Mouse (Mus musculus) yolk sac, embryonic 10.5 days (tissue): ENCODE measurements around the gene Timm8a2.

Experiments used
- DNase-seq: peaks from one replicate; pipeline ENCODE4 v3.0.0-alpha.2; 2017; ENCODE audit warnings: low spot score

Timm8a2 gene

GRCm38 (mm10) chr14:122034451-122034850 lies at the start of gene Timm8a2:
Gene Timm8a2 (plus strand): TSS chr14:122034674.
- DNase-seq, result no peak

- no peak for DNase-seq
These were observed 49.0 kb upstream of the Timm8a2 start for GRCm38 (mm10) chr14:121985477-121985876.

GRCm38 (mm10) chr14:121986028-121986427 lies 48.4 kb upstream of the Timm8a2 start:
- no peak for DNase-seq

GRCm38 (mm10) chr14:121987287-121987686 lies 47.2 kb upstream of the Timm8a2 start:
- DNase-seq, result no peak

DNA sequence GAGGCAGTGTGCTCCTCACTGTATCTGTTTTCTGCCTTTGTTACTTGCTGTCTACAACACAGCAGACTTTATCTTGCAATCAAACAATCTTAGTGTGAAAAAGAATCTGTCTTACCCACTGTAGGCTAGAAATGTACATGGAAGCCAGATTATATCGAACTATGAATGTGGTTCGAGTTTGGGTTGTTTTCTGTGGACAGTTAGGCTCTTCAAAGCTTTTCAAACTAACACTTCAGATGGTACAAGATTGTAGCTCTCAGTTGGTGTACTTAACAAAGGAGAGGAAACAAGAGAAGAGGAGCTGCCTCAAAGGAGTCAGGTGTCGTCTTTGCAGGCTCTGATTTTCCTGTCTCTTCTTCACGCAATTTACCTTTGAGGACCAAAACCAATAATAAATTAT lies 46.8 kb upstream of the Timm8a2 start:
- no peak for DNase-seq

DNA sequence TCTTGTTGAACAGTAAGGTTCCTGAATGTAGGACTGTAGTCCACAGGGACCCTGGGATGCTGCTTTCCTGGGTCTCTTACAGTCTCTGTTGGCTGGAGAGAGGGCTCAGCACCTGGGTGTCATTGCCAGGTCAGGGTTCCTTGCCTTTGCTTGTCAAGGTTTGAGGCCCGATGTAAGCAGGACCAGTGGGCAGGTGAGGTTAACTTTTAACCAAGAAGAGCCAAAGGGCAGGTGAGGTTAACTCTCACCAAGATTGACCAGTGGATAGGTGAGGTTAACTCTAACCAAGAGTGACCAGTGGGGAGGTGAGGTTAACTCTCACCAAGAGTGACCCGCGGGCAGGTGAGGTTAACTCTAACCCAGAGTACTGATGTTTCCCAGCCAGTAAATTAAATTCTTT lies 45.1 kb upstream of the Timm8a2 start:
- DNase-seq, result peak; percentile 45

DNA sequence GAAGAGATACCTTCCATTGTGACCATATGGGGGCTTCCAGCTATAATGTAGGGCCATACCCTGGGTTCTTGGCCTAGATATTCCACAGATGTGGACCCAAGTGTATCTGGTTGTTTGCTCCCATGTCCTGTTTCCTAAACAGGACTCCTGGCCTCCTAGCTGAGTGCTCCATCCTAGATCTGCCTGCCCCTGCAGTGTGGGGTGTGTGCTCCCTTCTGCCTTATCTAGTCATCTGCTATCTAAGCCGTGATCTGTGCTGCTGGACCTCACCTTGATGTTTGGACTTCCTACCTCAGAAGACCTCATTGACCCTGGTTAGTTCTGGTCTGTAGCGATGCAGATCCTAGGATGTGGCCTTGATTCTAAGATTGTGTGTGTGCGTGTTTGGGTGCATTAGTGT lies 44.6 kb upstream of the Timm8a2 start:
- no peak for DNase-seq

DNA sequence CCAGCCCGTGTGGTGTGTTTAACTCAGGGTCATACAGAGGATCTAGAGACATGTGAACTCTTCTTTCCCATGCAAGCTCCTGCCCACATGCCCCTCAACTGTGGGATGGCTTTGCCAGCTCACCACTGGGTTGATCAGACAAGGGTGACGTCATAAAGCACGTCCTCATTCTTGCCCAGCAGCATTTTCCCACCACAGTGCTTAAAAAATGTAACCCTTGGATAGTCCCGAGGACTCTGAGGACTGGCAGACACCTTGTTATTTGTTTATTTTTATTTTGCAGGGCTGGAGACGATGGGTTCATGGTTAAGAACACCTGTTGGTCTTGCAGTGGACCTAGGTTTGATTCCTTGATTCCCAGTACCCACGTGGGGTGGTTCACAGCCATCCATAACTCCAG lies 43.6 kb upstream of the Timm8a2 start:
- DNase-seq, result no peak

DNA sequence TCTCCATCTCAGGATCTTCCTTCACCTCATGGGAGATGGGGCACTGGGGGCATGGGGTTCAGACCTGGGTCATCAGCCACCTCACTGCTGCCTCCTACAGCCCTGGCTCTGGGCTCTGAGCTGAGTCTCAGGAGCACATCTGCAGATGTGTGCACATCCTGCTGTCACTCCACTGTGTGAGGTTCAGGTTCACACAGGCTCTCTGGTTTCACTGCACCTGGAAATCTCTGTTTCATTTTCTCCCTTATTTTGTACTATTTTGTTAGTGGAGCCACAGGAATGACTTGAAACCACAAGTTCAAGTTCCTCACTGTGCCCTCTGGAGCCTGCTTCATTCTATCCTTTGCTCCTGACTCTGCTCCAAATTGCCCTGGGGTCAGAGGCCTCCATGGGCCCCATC lies 42.6 kb upstream of the Timm8a2 start:
- DNase-seq, result no peak

- no peak for DNase-seq
These were observed 41.8 kb upstream of the Timm8a2 start for GRCm38 (mm10) chr14:121992395-121993280.

GRCm38 (mm10) chr14:121993616-121994015 lies 40.9 kb upstream of the Timm8a2 start:
- no peak for DNase-seq

- no peak for DNase-seq
These were observed 40.2 kb upstream of the Timm8a2 start for GRCm38 (mm10) chr14:121994171-121994700.

DNA sequence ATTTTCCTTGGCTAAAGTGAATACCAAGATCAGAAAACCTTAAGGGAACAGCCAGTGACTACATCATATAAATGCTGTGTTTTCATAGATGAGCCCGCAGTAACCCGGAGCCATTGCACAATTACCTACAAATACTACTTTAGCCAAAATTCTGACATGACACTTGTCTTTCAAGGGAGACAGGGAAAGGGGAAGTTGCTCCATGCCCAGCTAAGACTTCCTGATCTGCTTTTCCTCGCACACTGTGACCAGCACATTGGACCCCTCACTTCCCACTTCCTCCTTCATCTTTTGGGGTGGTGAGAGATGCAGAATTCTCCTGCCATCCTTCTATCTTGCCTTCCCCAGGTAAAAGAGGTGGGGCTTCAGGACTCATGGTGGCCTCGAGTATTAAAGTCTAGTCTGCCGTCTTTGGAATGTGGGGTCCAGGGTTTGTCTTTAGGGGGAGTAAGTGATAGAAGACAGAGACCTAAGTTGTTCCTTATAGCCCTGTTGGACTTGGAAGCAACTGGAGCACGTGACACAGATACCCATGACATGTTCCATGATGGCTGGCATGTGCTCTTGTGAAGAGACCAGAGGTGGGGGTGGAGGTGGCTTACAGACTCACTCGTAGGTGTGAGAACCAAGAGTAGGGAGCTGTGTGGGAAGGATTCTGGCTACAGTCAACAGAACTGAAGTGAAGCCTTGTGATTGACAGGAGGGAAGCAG lies 39.5 kb upstream of the Timm8a2 start:
- DNase-seq, result no peak

- no peak for DNase-seq
These were observed 39.0 kb upstream of the Timm8a2 start for GRCm38 (mm10) chr14:121995557-121995870.

GRCm38 (mm10) chr14:121996786-121997185 lies 37.7 kb upstream of the Timm8a2 start:
- no peak for DNase-seq

DNA sequence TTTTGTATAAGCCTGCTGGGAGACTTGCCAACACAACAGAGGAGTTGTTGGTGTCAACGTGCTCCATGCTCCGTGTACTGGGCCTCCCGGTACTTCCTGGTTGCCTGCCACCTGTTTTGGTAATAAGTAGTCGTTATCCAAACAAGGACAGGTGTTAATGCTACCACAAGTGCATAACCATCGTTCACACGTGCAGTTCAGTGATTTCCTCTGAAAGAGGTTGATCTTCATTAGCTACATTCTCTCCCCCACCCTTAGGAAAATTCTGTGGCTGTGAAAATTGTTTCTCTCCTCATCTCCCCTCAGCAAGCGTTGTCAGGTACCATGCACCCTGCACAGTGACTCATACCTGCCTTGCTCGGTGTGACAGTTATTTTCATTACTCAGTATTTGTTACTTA lies 35.0 kb upstream of the Timm8a2 start:
- no peak for DNase-seq

DNA sequence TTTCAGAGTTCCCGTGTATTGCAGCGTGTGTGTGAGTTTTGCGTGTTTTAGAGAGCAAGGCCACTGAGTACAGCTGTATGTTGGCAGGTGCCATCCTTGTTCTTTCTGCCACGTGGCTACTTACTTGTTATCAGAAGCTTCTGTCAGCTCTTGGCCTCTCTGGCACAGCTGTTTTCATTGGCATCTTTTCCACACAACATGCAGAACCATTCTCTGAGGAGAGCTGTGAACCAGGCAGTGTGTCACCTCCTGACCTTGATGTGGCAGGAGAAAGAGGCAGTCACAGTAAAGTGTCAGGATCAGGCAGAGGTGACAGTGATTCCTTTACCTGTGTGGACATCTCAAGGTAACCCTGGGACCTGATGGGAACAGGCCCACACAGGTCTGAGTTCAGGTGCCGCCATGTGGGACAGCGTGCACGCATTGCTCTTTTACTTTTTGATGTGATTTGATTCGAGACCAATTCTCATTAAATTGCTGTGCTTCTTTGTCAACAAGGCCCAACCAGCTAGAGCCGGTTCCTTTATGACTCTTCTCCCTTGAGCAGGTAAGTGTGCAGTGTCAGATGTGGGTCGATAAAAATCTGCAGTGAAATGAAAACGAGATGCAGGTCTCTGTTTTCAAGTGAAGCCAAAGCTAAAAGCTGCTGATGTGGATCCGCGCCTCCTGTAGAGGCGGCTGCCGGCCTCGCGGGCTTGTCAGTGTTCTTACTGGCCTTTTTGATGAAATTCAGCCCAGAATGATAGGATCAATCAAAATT lies 33.9 kb upstream of the Timm8a2 start:
- DNase-seq, result no peak

DNA sequence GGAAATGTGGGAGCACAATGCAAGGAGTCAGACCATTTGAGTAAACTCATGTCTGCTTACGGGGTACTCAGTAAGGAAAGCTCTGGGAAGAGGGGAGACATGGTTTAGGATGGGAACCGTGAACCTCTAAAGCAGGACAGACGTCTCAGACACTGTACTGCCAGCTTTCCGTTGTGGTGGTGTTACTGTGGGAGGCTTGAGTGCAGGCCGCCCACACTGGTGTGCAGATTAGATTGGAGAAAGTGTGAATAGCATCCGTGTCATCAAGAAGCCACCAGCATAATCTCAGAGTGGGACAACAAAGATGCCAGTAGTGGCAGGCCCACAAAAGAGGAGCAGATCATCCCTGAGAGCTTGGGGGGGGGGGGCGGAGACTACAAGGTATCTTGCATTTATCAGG lies 32.2 kb upstream of the Timm8a2 start:
- DNase-seq, result no peak

DNA sequence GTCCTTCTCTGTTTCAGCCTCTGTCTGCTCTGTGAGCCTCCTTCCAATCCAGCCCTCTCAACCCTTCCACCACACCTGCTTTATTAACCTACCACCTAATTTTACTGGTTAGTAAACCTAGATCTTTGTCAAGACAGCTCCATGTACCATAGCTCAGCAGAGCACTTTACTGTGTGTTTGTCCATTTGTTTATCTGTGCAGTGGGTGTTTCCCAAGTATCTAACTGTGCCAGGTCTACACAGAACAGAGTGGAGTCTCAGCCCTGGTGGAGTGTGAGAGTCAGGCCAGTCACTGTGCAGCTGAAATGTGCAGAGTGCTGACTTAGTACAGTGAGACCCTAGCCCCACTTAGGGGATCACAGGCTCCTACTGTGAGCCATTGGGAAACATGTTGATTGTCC lies 30.7 kb upstream of the Timm8a2 start:
- DNase-seq, result no peak

DNA sequence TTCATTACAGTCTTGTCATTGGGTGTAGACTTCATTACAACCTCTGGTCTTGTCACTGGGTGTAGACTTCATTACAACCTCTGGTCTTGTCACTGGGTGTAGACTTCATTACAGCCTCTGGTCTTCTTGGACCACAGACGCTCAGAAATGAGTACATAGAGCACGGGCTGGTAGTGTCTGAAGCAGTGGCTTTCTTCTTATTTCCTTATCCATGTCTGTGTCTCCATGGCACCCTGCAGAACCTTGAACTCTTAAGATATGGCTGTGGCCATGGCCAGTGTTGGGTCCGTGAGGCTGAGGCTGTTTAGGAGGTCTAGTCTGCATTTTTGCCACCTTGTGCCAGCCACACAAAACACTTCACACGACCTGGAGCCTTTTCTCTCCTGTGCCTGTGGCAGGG lies 26.2 kb upstream of the Timm8a2 start:
- no peak for DNase-seq

GRCm38 (mm10) chr14:122009502-122009901 lies 25.0 kb upstream of the Timm8a2 start:
- no peak for DNase-seq

DNA sequence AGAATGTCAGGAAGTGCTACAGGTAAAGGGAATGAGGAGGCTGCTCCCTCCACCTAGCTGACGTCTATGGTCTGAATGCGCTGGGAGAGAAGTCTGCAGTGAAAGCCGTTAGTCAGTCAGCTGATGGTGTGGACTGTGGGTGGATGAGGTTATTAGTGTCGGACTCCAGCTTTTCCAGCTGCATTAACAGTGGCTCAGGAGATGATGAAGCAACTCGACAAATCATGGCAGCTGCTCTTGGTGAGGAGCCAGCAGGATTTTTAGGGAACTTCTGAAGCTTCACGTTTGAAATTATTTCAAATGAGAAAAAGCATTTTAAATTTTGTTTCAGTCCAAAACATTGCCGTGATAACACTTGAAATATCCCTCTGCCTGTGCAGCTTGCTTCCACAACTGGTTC lies 24.2 kb upstream of the Timm8a2 start:
- no peak for DNase-seq

- no peak for DNase-seq
These were observed 22.7 kb upstream of the Timm8a2 start for GRCm38 (mm10) chr14:122011768-122012167.
